Mouse (Mus musculus): ENCODE data around the gene Psmg1.

- no peak for TF ChIP-seq POLR2AphosphoS2 (IDR thresholded peaks at IDR 0.05; ENCODE audit: low read length)
- TF ChIP-seq CTCF (IDR thresholded peaks at IDR 0.05 in 2 of 3, conservative IDR thresholded peaks at IDR 0.05 in 1 of 3; ENCODE audit: control insufficient read depth in 1 of 3, insufficient read depth in 1 of 3, low read depth in 2 of 3, low read length in 3 of 3, poor library complexity in 1 of 3, severe bottlenecking in 1 of 3) = no peak
- no peak for TF ChIP-seq BHLHE40 (IDR thresholded peaks at IDR 0.05; ENCODE audit: borderline replicate concordance, low read depth, low read length)
- TF ChIP-seq CHD1 (IDR thresholded peaks at IDR 0.05; ENCODE audit: low read depth, low read length) = no peak
- TF ChIP-seq JUND (IDR thresholded peaks at IDR 0.05; ENCODE audit: low read depth, low read length) = no peak
- TF ChIP-seq POLR2A (IDR thresholded peaks at IDR 0.05; ENCODE audit: control insufficient read depth in 1 of 2, insufficient read depth in 1 of 2, low read depth in 1 of 2, low read length in 2 of 2, poor library complexity in 1 of 2) = no peak
- no peak for TF ChIP-seq ZKSCAN1 (IDR thresholded peaks at IDR 0.05; ENCODE audit: low read depth, low read length)
- TF ChIP-seq CHD2 (IDR thresholded peaks at IDR 0.05; ENCODE audit: low read length) = no peak
- TF ChIP-seq GATA1 (IDR thresholded peaks at IDR 0.05; ENCODE audit: low read depth, low read length) = no peak
- TF ChIP-seq MXI1 (IDR thresholded peaks at IDR 0.05; ENCODE audit: low read depth, low read length) = no peak
- no peak for TF ChIP-seq POLR2AphosphoS5 (IDR thresholded peaks at IDR 0.05; ENCODE audit: borderline replicate concordance, low read depth, low read length)
- TF ChIP-seq KAT2A (conservative IDR thresholded peaks at IDR 0.05; ENCODE audit: low read depth, low read length) = no peak
- TF ChIP-seq ZMIZ1 (IDR thresholded peaks at IDR 0.05; ENCODE audit: low read depth, low read length) = no peak
- no peak for TF ChIP-seq MAFK (IDR thresholded peaks at IDR 0.05; ENCODE audit: borderline replicate concordance, low read depth, low read length)
These were observed 34.9 kb downstream of the Psmg1 start for GRCm38 (mm10) chr16:95955716-95956346.
